Mouse (Mus musculus) heart, postnatal 14 days (tissue): ENCODE measurements around the gene Hmg20a. TPM values are rescaled to one million over a fixed set of nuclear protein-coding genes. Genes with fewer than 3 reads are reported as not detected.

Experiments
- DNase-seq, 2 experiments: peaks; one replicate each; pipeline ENCODE4 v3.0.0; 2021 to 2022
- intact Hi-C: fragments of 180-260 bp; cut with DNase I; formaldehyde crosslinking; loops from one replicate; pipeline ENCODE4 v1.15.1; 2025
- long read RNA-seq, 2 experiments: library from polyadenylated mRNA; stranded (forward); transcript quantifications; one replicate each; pipeline ENCODE4 v2.0.0; 2021
- total RNA-seq, 2 experiments: library from RNA; stranded (reverse); gene quantifications; 2 replicates each; pipeline ENCODE4 v1.2.3; 2021

The Hmg20a gene
- total RNA-seq: 10 to 100 TPM; 27.5 to 28.8 TPM
- long read RNA-seq, experiment 1, transcript Hmg20a-201 (10 exons, 3,778 nt): major isoform, 11 of 25 reads
- long read RNA-seq, experiment 1, partial matches to known transcripts: 1 of 25 reads
- long read RNA-seq, experiment 1, other reads (novel, unspliced or antisense): 6 of 25 reads
- long read RNA-seq, experiment 2, transcript Hmg20a-205 (9 exons, 1,700 nt): major isoform, 6 of 19 reads
- long read RNA-seq, experiment 2, partial matches to known transcripts: 1 of 19 reads
- long read RNA-seq, experiment 2, other reads (novel, unspliced or antisense): 7 of 19 reads

- intact Hi-C loops: loop anchor here (1.0 to 5.0 kb wide), 4 partner anchors 88 to 203 kb away; no protein-coding TSS in a partner anchor
- DNase-seq: peak; percentile 100
Observed at GRCm38 (mm10) chr9:56417948-56418737, at the start of gene Hmg20a, which contains the start of gene Peak1. Hmg20a (plus strand) TSS chr9:56418609. Peak1 (minus strand) TSS chr9:56418067.

- intact Hi-C loops: no loop called here
- DNase-seq: no peak
Observed at GRCm38 (mm10) chr9:56368814-56369213, 49.6 kb upstream of the Hmg20a start.

- DNase-seq: no peak
- intact Hi-C loops: no loop called here
Observed at GRCm38 (mm10) chr9:56370710-56371109, 47.7 kb upstream of the Hmg20a start.

- no peak for DNase-seq
- intact Hi-C loops: no loop called here
Observed at GRCm38 (mm10) chr9:56374401-56374800, 44.0 kb upstream of the Hmg20a start.

GRCm38 (mm10) chr9:56382786-56383185, 35.6 kb upstream of the Hmg20a start:
- intact Hi-C loops: no loop called here
- DNase-seq: no peak

- intact Hi-C loops: no loop called here
- no peak for DNase-seq
Observed at GRCm38 (mm10) chr9:56392857-56393256, 25.6 kb upstream of the Hmg20a start.

GRCm38 (mm10) chr9:56396306-56396705, 22.1 kb upstream of the Hmg20a start:
- intact Hi-C loops: no loop called here

GRCm38 (mm10) chr9:56404619-56405018, 13.8 kb upstream of the Hmg20a start:
- DNase-seq: no peak
- intact Hi-C loops: no loop called here

More at GRCm38 (mm10) chr9:56396306-56396705, 22.1 kb upstream of the Hmg20a start:
- DNase-seq: no peak

GRCm38 (mm10) chr9:56409928-56410327, 8.5 kb upstream of the Hmg20a start:
- no peak for DNase-seq
- intact Hi-C loops: no loop called here

- intact Hi-C loops: loop anchor here (2.0 kb wide), 1 partner anchor 140 kb away; no protein-coding TSS in a partner anchor
- DNase-seq: peak in 1 of 2 experiments; percentile 16
Observed at GRCm38 (mm10) chr9:56412716-56413115, 5.7 kb upstream of the Hmg20a start.

GRCm38 (mm10) chr9:56414322-56414721, 4.1 kb upstream of the Hmg20a start:
- DNase-seq: no peak
- intact Hi-C loops: no loop called here

- no peak for DNase-seq
- intact Hi-C loops: loop anchor here (5.0 kb wide), 1 partner anchor 93 kb away; no protein-coding TSS in a partner anchor
Observed at GRCm38 (mm10) chr9:56415393-56415792, 3.0 kb upstream of the Hmg20a start.

GRCm38 (mm10) chr9:56415935-56416607, 2.3 kb upstream of the Hmg20a start:
- intact Hi-C loops: loop anchor here (2.0 to 5.0 kb wide), 3 partner anchors 94 to 201 kb away; no protein-coding TSS in a partner anchor
- DNase-seq: no peak

- DNase-seq: peak; percentile 91 to 92
- intact Hi-C loops: loop anchor here (1.0 to 5.0 kb wide), 4 partner anchors 89 to 203 kb away; no protein-coding TSS in a partner anchor
Observed at GRCm38 (mm10) chr9:56417415-56417947, 928 bp upstream of the Hmg20a start.

GRCm38 (mm10) chr9:56418738-56419239, 380 bp downstream of the Hmg20a start:
- intact Hi-C loops: loop anchor here (5.0 kb wide), 1 partner anchor 96 kb away; no protein-coding TSS in a partner anchor
- DNase-seq: peak; percentile 68 to 81

GRCm38 (mm10) chr9:56420236-56420635, 1.8 kb downstream of the Hmg20a start:
- intact Hi-C loops: loop anchor here (5.0 kb wide), 1 partner anchor 42 kb away; no protein-coding TSS in a partner anchor
- DNase-seq: no peak

GRCm38 (mm10) chr9:56420892-56421601, 2.6 kb downstream of the Hmg20a start:
- intact Hi-C loops: loop anchor here (5.0 kb wide), 1 partner anchor 41 kb away; no protein-coding TSS in a partner anchor
- no peak for DNase-seq

GRCm38 (mm10) chr9:56421991-56422390, 3.6 kb downstream of the Hmg20a start:
- DNase-seq: no peak
- intact Hi-C loops: loop anchor here (5.0 kb wide), 1 partner anchor 40 kb away; no protein-coding TSS in a partner anchor

GRCm38 (mm10) chr9:56424861-56425260, 6.5 kb downstream of the Hmg20a start:
- no peak for DNase-seq
- intact Hi-C loops: loop anchor here (5.0 kb wide), 1 partner anchor 37 kb away; no protein-coding TSS in a partner anchor
